Mouse (Mus musculus) megakaryocyte, embryonic 14.5 days (primary cell): ENCODE data around the gene Fbxw8.

Source experiments
- FLI1 ChIP-seq: IDR thresholded peaks from 2 replicates; pipeline ENCODE4 v1.6.1; 2012; ENCODE audit warnings: low read length, inconsistent platforms, mixed read lengths
- GATA1 ChIP-seq: IDR thresholded peaks from 3 replicates; pipeline ENCODE4 v1.6.1; 2012; ENCODE audit warnings: mixed read lengths, low read length, inconsistent platforms, borderline replicate concordance

- TF ChIP-seq GATA1 (no peak), FLI1 (no peak)
Observed at GRCm38 (mm10) chr5:118113043-118113442, 42.2 kb downstream of the Fbxw8 start.
